Mouse (Mus musculus) urinary bladder, postnatal 25 days (tissue): ENCODE measurements around the gene Higd1b.

Experiments used
- DNase-seq: peaks from one replicate; pipeline ENCODE4 v3.0.0; 2022; ENCODE audit warnings: low spot score

The Higd1b gene

DNA sequence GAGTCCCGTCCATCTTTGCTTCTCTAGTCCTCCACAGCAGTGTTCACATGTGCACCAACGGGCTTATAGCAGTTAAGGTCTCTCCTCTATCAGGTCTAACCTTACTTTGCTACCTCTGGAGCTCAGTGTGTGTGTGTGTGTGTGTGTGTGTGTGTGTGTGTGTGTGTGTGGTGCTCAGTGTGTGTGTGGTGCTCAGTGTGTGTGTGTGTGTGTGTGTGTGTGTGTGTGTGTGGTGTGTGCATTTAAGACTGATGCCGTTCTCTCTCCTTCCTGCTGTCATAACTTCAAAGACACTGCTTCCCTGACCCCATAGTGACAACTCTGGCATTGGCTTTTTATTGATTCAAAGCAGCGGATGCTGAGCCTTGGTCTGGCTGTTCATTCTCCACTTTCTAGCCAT, at the start of gene Higd1b:
Gene Higd1b, plus strand, starts transcription at position 301 of the 400 bp plus-strand sequence.
- no peak for DNase-seq

DNA sequence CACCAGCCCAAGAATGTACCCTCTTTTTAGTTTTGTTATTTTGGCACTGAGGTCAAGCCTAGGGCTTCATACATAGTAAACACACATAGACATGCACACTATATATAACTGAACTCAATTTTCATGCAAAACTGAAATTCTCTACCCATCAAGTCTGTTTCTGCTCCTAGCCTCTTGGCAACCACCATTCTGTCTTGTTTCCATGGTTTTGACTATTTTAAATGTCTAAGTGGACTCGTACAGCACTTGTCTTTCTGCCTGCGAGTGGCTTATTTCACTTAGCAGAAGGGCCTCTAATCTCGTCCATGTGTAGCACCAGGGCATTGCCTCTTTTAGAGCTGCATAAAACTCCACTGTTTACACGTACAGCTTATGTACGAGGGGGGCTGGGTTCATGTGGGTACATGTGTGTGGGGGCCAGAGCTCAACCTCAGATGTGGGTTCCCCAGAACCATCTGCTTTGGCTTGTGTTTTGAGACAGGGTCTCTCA, 47.9 kb upstream of the Higd1b start:
- no peak for DNase-seq

DNA sequence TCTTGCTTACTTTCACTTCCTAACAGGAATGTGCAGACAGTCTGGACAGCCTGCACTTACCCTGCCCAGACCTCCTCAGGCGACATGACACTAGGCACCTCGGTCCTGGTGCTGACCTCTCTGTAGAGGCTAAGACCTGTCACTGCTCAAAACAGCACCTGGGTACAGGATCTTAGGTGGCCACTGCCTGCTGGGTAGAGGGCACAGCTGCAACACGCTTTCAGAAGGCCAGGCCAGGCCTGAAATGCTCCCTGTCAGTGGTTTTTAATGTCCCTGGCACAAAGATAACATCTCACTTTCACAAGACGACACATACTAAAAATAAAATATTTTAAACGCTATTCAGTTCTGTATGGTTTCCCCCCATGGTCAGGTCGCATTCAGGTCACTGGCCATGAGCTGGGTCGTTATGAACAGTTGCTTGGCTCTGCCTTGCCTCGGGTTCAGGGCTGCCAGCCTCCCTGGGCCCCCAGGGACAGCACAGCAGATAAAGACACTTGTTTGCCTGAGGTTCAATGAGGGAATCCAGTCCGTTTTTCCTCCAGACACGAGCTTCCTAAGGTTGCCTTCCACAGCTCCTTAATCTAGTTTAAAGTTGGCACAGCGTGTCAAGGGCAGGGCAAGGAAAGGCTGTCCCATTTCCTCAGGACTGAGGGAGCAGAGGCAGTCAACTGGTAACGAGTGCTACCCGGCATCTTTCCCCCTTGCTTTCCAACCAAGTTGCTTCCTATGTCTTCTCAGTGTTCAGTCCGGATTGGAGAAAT, 43.8 kb upstream of the Higd1b start:
- DNase-seq, result no peak

DNA sequence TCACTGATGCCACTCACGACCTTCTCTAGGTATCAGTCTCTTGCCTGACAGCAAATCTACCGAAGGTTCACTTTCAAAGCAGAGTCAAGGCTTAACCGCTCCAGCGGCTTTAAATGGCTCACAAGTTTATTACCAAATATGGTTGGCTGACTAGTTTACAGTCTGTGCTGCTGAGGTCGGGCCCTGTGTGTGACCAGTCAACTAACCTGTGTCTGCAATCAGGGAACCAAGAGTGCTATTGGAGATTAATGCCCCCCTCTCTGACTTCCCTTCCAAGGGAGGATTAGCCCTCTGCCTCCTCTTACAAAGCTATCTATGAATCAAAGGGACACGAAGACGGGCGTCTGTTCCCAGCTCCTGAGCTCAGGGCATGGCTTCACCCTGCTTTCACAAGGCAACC, 41.5 kb upstream of the Higd1b start:
- DNase-seq, result no peak

DNA sequence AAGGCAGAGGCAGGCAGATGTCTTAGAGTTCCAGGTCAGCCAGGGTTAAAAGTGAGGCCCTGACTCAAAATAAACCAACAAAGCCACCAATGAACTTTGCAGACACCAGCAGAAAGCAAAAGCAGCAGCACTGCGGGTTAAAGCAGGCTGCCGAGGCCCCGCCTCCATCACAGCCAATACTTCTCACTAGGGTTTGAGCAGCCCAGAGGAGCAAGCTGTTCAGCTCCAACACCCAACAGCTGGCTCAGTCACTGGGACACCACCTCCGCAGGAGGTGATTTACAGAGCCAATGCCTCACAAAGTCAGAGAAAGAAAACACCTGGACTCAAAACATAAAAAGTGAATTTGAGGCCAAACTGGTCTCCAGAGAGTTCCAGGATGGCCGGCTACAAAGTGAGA, 32.2 kb upstream of the Higd1b start:
- DNase-seq, result no peak

DNA sequence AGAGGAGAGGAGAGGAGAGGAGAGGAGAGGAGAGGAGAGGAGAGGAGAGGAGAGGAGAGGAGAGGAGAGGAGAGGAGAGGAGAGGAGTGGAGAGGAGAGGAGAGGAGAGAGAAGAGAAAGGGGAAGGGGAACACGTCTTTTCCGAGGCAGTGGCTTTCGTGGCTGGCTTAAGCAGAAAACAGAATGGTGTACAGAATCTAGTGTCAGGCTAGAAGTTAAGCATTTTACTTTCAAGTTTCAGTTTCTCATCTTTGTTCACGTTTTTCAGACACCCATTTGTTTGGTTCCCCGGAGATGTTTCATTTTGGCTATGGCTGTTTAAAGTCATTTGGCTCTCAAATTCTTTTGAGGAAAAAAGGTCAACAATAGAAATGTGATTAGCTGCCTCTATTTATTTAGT, 27.4 kb upstream of the Higd1b start:
- DNase-seq, result no peak

DNA sequence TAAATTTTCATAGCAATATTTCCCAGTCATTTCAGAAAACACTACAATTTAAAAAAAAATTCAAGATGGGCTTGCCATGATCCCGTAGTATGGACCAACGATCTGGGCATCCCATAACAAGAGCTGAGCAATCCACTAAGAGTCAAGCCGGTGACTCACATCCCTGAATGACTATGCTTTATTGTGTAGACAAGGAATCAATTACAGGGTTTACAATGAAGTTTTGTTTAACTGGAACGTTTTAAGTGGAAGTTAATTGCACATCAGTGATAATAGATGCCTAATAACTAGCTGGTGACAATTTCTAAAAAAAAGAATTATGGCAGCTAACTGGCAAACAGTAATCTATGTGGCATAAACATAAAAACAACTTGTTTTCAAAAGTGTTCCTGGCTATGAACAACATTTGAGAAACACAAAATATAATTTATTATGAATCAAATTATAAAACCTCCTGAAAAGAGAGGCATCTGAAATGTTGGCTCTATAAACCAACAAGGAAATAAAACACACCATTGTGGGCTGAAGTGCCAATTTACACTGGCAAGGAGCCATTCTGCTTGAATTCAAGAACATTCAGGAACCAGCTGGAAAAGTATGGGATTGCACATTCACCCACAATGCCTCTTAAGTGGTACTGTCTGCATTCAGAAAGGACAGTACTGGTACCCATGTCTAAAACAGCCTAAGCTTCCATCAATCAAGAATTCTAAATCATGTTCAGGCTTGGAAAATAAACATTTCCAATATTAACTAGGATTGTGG, 24.7 kb upstream of the Higd1b start:
- DNase-seq, result no peak

DNA sequence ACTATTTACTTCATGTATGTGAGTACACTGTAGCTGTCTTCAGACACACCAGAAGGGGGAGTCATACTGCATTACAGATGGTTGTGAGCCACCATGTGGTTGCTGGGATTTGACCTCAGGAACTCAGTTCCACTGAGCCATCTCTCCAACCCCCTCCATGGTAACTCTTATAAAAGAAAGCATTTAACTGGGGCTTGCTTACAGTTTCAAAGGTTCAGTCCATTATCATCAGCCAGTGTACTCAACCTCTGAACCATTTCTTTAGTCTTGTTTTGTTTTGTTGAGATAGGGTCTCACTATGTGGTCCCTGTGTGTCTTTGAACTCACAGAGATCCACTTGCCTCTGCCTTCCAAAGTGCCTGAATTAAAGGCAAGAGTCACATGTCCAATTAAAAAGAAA, 20.8 kb upstream of the Higd1b start:
- DNase-seq, result no peak

DNA sequence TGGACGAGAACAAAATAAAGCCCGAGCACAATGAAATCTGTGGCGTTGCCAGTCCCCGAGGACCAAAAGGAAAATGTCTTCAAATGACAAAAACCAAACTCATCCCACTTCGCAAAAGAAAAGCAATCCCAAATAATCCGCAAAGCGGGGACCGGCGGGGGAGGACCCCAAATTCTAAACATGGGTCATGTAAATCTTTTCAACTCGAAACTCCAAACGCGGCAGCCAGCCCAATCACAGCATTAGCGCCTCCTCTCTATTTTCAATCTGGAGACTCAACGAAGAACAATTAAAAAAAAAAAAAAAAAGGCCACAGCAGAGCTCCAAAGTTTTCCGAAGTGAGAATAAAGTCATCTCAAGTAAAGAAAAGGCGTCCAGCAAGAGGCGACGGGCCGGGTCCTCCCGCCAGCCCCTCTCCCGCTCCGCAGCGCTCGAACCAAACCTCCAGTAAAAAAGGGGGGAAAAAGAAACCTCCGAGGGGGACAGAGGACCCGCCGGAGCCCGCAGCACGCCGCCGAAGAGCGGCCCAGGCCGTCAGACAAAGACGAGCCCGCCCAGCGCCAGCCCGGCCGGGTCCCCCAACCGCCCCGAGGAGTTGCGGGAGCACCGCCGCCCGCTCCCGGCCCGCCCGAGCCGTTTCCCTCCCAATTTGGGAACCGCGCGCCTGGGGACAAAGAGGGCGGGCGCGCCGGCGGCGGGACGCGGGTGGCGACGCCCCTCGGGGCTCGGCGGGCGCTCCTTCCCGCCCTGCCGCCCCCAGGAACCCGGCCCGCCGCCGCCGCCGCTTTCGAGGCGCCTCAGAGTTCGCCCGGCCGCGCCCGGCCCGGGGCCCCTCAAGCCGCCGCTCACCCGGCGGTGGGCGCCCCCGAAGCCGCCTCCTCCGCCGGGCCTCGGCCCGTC, 17.3 kb upstream of the Higd1b start:
- DNase-seq, result peak; percentile 19

DNA sequence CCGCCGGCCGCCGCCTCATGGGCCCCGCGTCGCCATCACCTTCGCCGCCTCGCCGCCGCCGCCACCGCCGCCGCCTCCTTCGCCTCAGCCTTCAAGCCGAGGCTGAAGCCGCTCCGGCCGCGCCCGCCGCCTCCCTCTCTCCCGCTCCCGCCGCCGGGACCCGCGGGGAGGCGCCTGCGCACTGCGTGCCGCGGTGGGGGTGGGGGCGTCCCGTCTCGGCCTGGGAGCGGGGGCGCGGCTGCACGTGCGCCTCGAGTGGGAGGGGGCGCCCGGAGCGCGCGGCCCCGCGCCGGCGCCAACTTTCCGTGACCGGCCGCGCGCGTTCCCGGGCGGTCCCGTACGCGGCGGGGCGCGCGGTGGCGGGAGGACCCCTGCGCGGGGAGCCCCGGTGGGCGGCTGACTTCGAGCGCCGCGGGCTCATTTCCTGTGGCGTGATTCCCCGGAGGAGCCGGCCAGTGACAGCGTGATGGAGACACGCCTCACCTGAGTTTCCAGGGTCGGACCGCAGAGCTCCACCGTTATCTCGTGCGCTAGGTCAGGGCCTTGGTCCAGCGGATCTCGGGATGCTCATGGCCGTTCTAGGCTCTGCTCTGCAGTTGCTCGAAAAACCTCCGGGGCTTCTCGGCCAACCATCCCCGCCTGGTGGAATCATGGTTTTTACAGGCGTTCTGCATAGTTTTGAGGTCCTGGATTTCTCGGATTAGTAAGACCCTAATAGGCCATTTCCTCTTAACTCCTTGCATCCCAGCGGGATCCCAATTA, 16.4 kb upstream of the Higd1b start, which contains the start of gene Gjc1:
Gene Gjc1, minus strand, starts transcription at position 680 of the 762 bp plus-strand sequence.
- peak; percentile 57 for DNase-seq

DNA sequence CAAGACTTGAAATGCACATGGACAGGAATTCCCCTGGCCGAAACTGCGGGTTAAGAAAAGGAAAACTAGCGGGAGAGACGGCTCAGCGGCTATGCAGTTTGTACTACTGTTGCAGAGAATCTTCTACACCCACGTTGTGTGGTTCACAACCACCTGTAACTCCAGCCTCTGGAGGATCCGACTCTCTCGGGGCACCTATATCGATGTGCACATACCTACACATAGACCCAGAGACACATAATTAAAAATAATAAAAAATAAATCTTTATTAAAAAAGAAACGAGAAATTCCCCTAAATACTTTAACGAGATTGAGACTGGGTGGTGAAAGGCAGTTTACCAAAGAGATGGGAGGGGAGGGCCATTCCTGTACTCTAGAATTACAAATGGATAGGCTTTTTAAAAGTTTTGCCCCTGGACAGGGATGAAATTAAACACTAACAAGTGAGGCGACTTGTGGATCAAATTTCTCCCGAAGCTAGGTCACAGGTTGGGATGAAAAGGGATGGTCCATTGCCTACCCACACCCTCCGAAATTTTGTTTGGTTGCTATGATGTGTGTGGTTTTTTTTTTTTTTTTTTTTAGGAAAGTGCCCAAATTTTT, 15.8 kb upstream of the Higd1b start:
- DNase-seq, result no peak

DNA sequence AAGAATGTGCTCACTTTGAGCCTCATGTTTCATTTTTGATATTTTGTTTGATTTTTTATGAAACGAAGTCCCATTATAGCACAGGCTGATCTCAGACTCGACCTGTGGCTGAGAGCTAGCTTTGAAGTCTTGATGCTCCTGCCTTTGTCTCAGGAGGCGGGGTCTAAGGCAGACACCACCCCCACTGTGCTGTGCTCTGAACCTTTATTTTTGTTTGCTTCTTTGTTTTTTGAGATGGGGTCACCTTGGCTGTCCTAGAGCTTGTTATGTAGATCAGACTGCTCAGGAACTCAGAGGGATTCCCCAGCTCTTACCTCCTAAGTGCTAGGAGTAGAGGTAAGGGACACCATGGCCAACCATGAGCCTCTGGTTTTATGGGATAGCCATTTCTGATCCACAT, 15.2 kb upstream of the Higd1b start:
- DNase-seq, result no peak

DNA sequence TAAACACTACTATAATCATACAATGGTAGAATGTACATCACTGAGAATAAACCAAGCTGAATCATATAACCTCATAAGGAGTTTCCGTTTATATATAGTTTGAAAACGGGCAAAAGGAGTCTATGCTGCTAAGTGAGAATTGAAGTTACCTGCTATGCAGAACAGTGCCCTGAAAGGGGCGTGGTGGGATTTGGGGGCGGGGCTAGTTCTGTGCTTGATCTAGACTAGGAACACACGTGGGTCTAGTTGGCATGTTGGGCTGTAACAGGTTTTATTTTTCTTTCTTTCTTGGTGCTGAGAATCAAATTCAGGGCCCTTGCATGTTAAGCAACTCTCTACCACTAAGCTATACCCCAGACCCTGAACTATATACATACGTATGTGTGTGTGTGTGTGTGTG, 14.4 kb upstream of the Higd1b start:
- no peak for DNase-seq

DNA sequence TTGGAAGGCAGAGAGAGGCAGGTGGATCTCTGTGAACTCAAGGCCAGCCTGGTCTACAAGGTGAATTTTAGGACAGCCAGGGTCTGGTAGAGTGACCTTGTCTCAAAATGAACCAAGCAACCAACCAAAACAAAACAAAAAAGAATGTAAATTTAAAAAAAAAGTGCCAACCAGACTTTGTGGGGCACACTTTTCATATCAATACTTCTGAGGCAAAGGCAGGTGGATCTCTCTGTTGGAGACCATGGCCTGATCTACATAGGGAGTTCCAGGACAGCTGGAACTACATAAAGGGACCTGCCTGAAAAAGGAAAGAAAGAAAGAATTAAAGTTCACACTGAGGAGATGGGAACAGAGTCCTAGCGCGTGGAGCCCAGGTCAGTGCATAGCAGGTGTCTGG, 9.2 kb upstream of the Higd1b start:
- DNase-seq, result no peak

DNA sequence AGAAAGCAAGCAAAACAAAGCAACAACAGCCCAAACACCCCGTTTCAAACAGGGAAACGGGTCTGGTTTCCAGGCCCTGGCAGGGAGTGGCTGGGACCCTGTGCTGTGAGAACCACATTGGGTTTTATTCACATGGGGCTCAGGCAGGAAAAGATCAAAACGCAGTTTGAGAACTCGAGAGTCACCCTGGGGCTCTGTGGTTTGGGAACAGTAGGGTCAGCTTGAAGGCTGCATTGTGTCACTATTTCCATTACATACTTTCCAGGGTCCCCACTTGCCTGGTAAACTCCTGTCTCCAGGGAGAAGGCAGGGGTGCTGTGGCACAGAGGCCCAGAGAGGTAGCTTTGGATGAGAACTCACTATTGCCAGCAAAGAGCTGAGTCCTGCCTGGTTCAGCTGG, 8.6 kb upstream of the Higd1b start:
- no peak for DNase-seq

DNA sequence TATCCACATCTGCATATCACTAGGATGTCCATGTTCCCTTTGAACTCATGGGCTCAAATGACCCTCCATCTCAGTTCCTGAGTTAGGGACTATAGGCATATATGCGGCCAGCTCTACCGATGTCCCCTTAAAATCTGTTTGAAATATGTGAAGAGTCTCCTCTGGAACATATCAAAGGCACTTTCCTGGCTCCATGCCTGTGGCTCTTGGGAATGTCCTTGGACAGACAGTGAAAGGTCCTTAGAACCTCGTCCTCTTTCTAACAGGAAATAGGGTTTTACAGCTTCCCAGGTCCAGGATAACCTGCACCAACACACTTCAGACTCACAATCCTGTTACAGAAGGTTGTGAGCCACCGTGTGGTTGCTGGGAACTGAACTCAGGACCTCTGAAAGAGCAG, 5.4 kb upstream of the Higd1b start:
- no peak for DNase-seq

DNA sequence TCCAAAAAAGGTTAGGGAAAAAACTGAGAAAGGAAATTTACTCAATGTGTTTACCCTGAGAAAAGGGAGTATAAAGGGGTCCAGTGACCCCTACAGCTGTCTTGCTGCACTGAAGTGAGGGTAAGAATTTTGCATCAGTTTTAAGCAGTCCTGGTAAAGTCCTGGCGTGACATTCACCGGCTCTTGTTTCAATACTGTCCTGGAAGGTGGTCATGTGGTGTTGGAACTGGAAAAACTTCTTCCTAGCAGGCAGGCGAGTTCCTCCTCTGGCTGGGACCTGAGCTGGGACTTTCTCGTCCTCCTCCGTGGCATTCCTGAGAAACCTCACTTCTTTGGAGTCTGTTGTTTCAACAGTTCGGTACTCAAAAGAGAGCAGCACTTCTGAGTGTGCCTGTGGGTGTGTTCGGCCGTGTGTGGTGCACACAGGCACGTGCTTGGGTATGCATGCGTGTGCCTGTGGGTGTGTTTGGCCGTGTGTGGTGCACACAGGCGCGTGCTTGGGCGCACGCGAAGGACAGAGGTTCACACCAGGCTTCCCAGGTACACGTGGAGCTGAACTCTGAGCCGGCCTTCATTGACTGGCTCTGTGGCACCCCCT, 2.9 kb upstream of the Higd1b start:
- no peak for DNase-seq

DNA sequence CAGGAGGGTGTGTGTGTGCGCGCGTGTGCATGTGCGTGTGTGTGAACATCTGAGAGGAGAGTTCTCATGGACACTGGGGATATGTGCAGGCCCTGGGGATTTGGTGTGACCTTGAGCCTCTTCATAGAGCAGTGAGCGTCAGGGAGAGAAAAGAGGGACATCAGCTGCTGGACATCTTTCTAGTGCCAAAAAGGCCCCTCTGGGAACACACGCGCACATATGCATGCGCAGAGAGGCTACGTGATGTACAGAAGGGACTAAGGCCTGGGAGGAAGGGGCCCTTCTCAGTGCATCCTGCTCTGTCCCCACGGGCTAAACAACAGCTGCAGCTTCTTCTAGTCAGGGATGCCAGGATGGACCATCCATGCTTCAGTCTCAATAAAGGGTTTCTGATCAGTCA, 1.4 kb upstream of the Higd1b start:
- no peak for DNase-seq

DNA sequence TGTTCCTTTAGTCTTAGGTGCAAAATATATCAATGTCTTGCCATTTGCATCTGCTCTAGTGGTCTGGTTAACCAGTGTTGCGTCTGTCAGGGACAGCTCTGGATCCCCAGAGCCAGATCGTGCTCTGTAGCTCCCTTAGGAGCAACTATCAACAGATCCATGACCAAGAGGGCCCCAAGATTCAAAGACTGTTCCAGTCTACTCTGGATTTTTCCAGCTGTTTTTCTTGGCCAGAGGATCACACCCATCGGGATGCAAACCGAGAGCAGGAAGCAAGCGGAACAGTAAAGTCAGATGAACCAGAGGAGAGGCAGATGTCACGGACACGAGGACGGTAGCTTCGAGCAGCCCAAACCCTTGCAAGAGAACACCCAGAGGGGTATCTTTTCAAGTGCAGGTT, 497 bp downstream of the Higd1b start:
- DNase-seq, result no peak

DNA sequence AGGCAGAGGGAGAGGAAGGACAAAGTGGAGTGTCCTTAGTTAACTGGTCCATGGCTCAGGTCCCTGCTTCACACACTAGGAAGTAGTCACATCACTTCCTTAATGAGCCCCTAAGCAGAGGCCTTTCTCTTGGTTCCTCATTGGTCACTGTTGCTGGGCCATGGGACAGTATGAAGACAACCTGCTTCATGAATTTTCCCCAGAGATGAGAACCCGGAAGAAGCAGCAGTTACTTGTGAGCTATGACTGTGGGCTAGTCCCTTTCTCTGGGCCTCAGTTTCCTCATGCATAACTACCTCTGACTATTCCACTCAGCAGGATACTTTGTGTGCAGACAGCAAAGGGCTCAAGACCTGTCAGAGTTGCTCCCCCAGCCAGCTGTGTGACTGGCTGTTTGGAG, 1.7 kb downstream of the Higd1b start:
- DNase-seq, result no peak

DNA sequence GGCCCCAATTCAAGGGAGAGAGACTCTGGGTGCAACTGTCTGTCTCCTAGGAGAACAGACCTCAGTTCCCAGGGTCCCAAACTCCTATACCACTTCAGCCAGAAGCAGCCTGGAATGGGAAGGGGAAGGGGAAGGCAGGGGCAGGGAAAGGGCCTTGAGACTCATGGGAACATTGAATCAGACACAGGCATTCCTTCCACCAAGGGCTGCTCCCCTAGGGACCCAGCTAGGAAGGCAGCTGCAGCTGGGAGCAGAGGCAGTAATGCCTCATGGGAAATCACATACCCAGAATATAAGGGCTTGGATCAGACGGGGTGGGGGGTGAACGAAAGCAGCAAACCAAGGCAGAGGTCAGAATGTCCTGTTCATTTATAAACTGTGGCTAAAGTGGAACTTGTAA, 2.5 kb downstream of the Higd1b start:
- DNase-seq, result no peak
